31 mouse cellular contexts compared by ENCODE assay signal in genomic region chr15:101834784-101835328, GRCm38 (mm10). TPM values are rescaled to one million over a fixed set of nuclear protein-coding genes. Genes with fewer than 3 reads are reported as not detected.
DNase-seq lines count a peak whose midpoint lies in the region; ATAC-seq and TF ChIP-seq lines count a peak whose summit lies in the region.
"Had no signal": no experiment of that assay in that cellular context is flagged by ENCODE, and none has a peak within 500 bp of the region (broad histone marks: within the 10 kb centered on the region; RNA-seq: fewer than 3 reads in every experiment).

No protein-coding gene starts in this region.

- no peak for ATAC-seq in kidney, postnatal 0 days (replicated peaks; ENCODE audit: low FRiP score, low read depth)
- no peak for ATAC-seq in Patski
- ATAC-seq in megakaryocyte-erythroid progenitor cell, adult 5-6 weeks (replicated peaks; ENCODE audit: low FRiP score, low TSS enrichment, poor library complexity, severe bottlenecking) = no peak
- ATAC-seq: CD4-positive, CD25-positive, alpha-beta regulatory T cell, adult 4 months; forebrain, embryonic 15.5 days; midbrain, embryonic 15.5 days had no signal

- TF ChIP-seq CTCF in kidney, postnatal 0 days (IDR thresholded peaks at IDR 0.05; ENCODE audit: low read depth) = peak; percentile 44; the same call in 1 of the 2 replicates
- no peak for TF ChIP-seq CTCF in testis, adult 2 months (IDR thresholded peaks at IDR 0.05; ENCODE audit: control insufficient read depth, insufficient read depth, insufficient replicate concordance, low read depth, low read length)
- peak; percentile 47 for TF ChIP-seq CTCF in Patski (IDR thresholded peaks at IDR 0.05)
- TF ChIP-seq CTCF in thymus, adult 2 months (IDR thresholded peaks at IDR 0.05; ENCODE audit: borderline replicate concordance, control insufficient read depth, extremely low read depth, insufficient read depth, low read length, poor library complexity) = no peak

- no peak for TF ChIP-seq POLR2A in testis, adult 2 months (IDR thresholded peaks at IDR 0.05; ENCODE audit: control insufficient read depth, low read depth, low read length)
- TF ChIP-seq POLR2A in thymus, adult 2 months (IDR thresholded peaks at IDR 0.05; ENCODE audit: control insufficient read depth, extremely low read depth, insufficient read depth, low read length, poor library complexity) = no peak

- no peak overlapping the region for H3K4me3 ChIP-seq in kidney, postnatal 0 days (replicated peaks; ENCODE audit: low read depth, low read length)
- peak overlapping the region; percentile 32 for H3K4me3 ChIP-seq in testis, adult 2 months (ENCODE audit: control insufficient read depth, low read depth, low read length)
- H3K4me3 ChIP-seq in thymus, adult 2 months (ENCODE audit: control insufficient read depth, insufficient read depth, low read length) = no peak overlapping the region
- H3K4me3 ChIP-seq: embryonic facial prominence, embryonic 13.5 days; forebrain, embryonic 15.5 days; gastrocnemius, adult 2 months; hindbrain, embryonic 13.5 days; limb, embryonic 10.5 days; midbrain, embryonic 15.5 days; myocyte had no signal

- H3K27ac ChIP-seq in kidney, postnatal 0 days = no peak overlapping the region
- no peak overlapping the region for H3K27ac ChIP-seq in testis, adult 2 months (ENCODE audit: control insufficient read depth, insufficient read depth, low read depth, low read length)
- no peak overlapping the region for H3K27ac ChIP-seq in thymus, adult 2 months (ENCODE audit: control insufficient read depth, insufficient read depth, low read length)
- H3K27ac ChIP-seq: embryonic facial prominence, embryonic 13.5 days; forebrain, embryonic 15.5 days; gastrocnemius, adult 2 months; hindbrain, embryonic 13.5 days; limb, embryonic 10.5 days; midbrain, embryonic 15.5 days had no signal

- H3K4me1 ChIP-seq in kidney, postnatal 0 days (replicated peaks; ENCODE audit: insufficient read depth, low read length) = no peaks in the 10 kb centered on the region
- peaks cover 4% of the 10 kb centered on the region for H3K4me1 ChIP-seq in testis, adult 2 months (ENCODE audit: control insufficient read depth, insufficient read depth, low read length)
- no peaks in the 10 kb centered on the region for H3K4me1 ChIP-seq in thymus, adult 2 months (replicated peaks; ENCODE audit: control insufficient read depth, insufficient read depth, low read length)
- H3K4me1 ChIP-seq: embryonic facial prominence, embryonic 13.5 days; forebrain, embryonic 15.5 days; hindbrain, embryonic 13.5 days; midbrain, embryonic 15.5 days had no signal

- no peaks in the 10 kb centered on the region for H3K9me3 ChIP-seq in kidney, postnatal 0 days (replicated peaks; ENCODE audit: low read length)
- H3K9me3 ChIP-seq: embryonic facial prominence, embryonic 13.5 days; forebrain, embryonic 15.5 days; hindbrain, embryonic 13.5 days; limb, embryonic 10.5 days; midbrain, embryonic 15.5 days had no signal

- POLR2A ChIA-PET in Patski (lab: Charles Lee) = no interaction called here

- in situ Hi-C loops in Patski (cut with MboI; ENCODE audit: low pct_unique_long_range_greater_than_20kb) = no loop called here

- H3K9ac ChIP-seq in kidney, postnatal 0 days (ENCODE audit: low read depth, low read length) = no peak overlapping the region
- H3K9ac ChIP-seq: embryonic facial prominence, embryonic 13.5 days; forebrain, embryonic 15.5 days; hindbrain, embryonic 13.5 days; midbrain, embryonic 15.5 days had no signal

- WGBS in kidney, postnatal 0 days = 65% methylated on average over 5 of the region's 5 CpGs
- 66% methylated on average over 5 of the region's 5 CpGs for WGBS in thymus, adult 2 months

- no peak overlapping the region for H3K4me2 ChIP-seq in kidney, postnatal 0 days (ENCODE audit: low read length)
- H3K4me2 ChIP-seq: embryonic facial prominence, embryonic 13.5 days; forebrain, embryonic 15.5 days; heart, embryonic 11.5 days; hindbrain, embryonic 13.5 days; liver, embryonic 11.5 days; midbrain, embryonic 15.5 days had no signal

- no peaks in the 10 kb centered on the region for H3K36me3 ChIP-seq in kidney, postnatal 0 days (ENCODE audit: insufficient read depth, low read length)
- H3K36me3 ChIP-seq in testis, adult 2 months (ENCODE audit: control insufficient read depth, insufficient read depth, low read length) = no peaks in the 10 kb centered on the region
- H3K36me3 ChIP-seq in thymus, adult 2 months (ENCODE audit: control insufficient read depth, insufficient read depth, low read length) = no peaks in the 10 kb centered on the region
- H3K36me3 ChIP-seq: embryonic facial prominence, embryonic 13.5 days; forebrain, embryonic 15.5 days; hindbrain, embryonic 13.5 days; limb, embryonic 10.5 days; midbrain, embryonic 15.5 days had no signal

- CTCF ChIA-PET in Patski (lab: Charles Lee) = interaction anchor here (0.7 to 1.6 kb wide), 2 partner anchors 12 to 132 kb away, joined by 3 read pairs; no protein-coding TSS in a partner anchor

- DNase-seq in kidney, postnatal 0 days (ENCODE audit: low spot score) = no peak
- DNase-seq in kidney, postnatal 10 days = no peak
- no peak for DNase-seq in testis, postnatal 10 days (ENCODE audit: low spot score)
- DNase-seq in Patski (ENCODE audit: low read depth, low spot score) = no peak
- no peak for DNase-seq in thymus, adult 2 months
- DNase-seq: adrenal gland, postnatal 10 days; cerebellum, adult 9-11 months; gastrocnemius, adult 2 months; heart, postnatal 10 days; lung, postnatal 14 days; right cerebral cortex, postnatal 25 days; thymus, postnatal 14 days had no signal

- H3K27me3 ChIP-seq in kidney, postnatal 0 days (ENCODE audit: insufficient read depth, low read length) = no peaks in the 10 kb centered on the region
- no peaks in the 10 kb centered on the region for H3K27me3 ChIP-seq in testis, adult 2 months (ENCODE audit: control insufficient read depth, insufficient read depth, low read length)
- H3K27me3 ChIP-seq in Patski = peaks cover 6% of the 10 kb centered on the region
- H3K27me3 ChIP-seq in thymus, adult 2 months (ENCODE audit: control insufficient read depth, insufficient read depth, low read length) = no peaks in the 10 kb centered on the region
- H3K27me3 ChIP-seq: embryonic facial prominence, embryonic 13.5 days; forebrain, embryonic 15.5 days; midbrain, embryonic 15.5 days had no signal

RNA-seq across cellular contexts. Expression of gene Krt1, which starts 15.7 kb away (rescaled TPM):
- 0.59 and 1.1 TPM in 2 replicates for polyA plus RNA-seq in kidney, postnatal 0 days (2015; fragmentation: Nextera tagmentation; extraction: Ambion mirVana)
- polyA plus RNA-seq in testis, adult 2 months (2012; rRNA removed) = 0.13 TPM in 1 of 2 replicates, not detected in the other
- polyA plus RNA-seq in Patski (2021) = not detected
- total RNA-seq in megakaryocyte-erythroid progenitor cell, adult 5-6 weeks (2014; fragmentation: Nextera tagmentation) = not detected in 2 replicates
- total RNA-seq in megakaryocyte-erythroid progenitor cell, adult 5-6 weeks (2017) = not detected in 2 replicates
- 1.1 and 1.7 TPM in 2 replicates for polyA plus RNA-seq in thymus, adult 2 months (2012; rRNA removed)
- total RNA-seq: gastrocnemius, adult 2 months; heart, postnatal 10 days; megakaryocyte, adult 5-6 weeks had no signal
- polyA plus RNA-seq: CD4-positive, CD25-positive, alpha-beta regulatory T cell, adult 4 months; myocyte had no signal

RNA-seq across cellular contexts. Expression of gene Krt2, which starts 16.9 kb away (rescaled TPM):
- not detected in 2 replicates for polyA plus RNA-seq in kidney, postnatal 0 days (2015; fragmentation: Nextera tagmentation; extraction: Ambion mirVana)
- not detected in 2 replicates for polyA plus RNA-seq in testis, adult 2 months (2012; rRNA removed)
- polyA plus RNA-seq in Patski (2021) = not detected
- not detected in 2 replicates for total RNA-seq in megakaryocyte-erythroid progenitor cell, adult 5-6 weeks (2014; fragmentation: Nextera tagmentation)
- not detected in 2 replicates for total RNA-seq in megakaryocyte-erythroid progenitor cell, adult 5-6 weeks (2017)
- 0.16 TPM in 1 of 2 replicates, not detected in the other for polyA plus RNA-seq in thymus, adult 2 months (2012; rRNA removed)
- total RNA-seq: adrenal gland, postnatal 10 days; gastrocnemius, adult 2 months; heart, postnatal 10 days; megakaryocyte, adult 5-6 weeks had no signal
- polyA plus RNA-seq: CD4-positive, CD25-positive, alpha-beta regulatory T cell, adult 4 months; forebrain, embryonic 15.5 days; gonadal fat pad, adult 2 months; heart, embryonic 11.5 days; hindbrain, embryonic 13.5 days; intestine, embryonic 14.5 days; kidney, embryonic 16.5 days; limb, embryonic 10.5 days; liver, embryonic 11.5 days; midbrain, embryonic 15.5 days; myocyte; neural tube, embryonic 14.5 days; spleen, adult 2 months; stomach, embryonic 14.5 days had no signal

RNA-seq across cellular contexts. Expression of gene Krt73, which starts 32.7 kb away (rescaled TPM):
- polyA plus RNA-seq in kidney, postnatal 0 days (2015; fragmentation: Nextera tagmentation; extraction: Ambion mirVana) = not detected in 2 replicates
- polyA plus RNA-seq in testis, adult 2 months (2012; rRNA removed) = 1.4 and 1.6 TPM in 2 replicates
- not detected for polyA plus RNA-seq in Patski (2021)
- total RNA-seq in megakaryocyte-erythroid progenitor cell, adult 5-6 weeks (2014; fragmentation: Nextera tagmentation) = not detected in 2 replicates
- total RNA-seq in megakaryocyte-erythroid progenitor cell, adult 5-6 weeks (2017) = not detected in 2 replicates
- 0.56 and 0.61 TPM in 2 replicates for polyA plus RNA-seq in thymus, adult 2 months (2012; rRNA removed)
- total RNA-seq: adrenal gland, postnatal 10 days; gastrocnemius, adult 2 months; heart, postnatal 10 days; megakaryocyte, adult 5-6 weeks had no signal
- polyA plus RNA-seq: CD4-positive, CD25-positive, alpha-beta regulatory T cell, adult 4 months; gonadal fat pad, adult 2 months; heart, embryonic 11.5 days; intestine, embryonic 14.5 days; kidney, embryonic 16.5 days; limb, embryonic 10.5 days; liver, embryonic 11.5 days; myocyte; spleen, adult 2 months; stomach, embryonic 14.5 days had no signal

RNA-seq across cellular contexts. Expression of gene Krt77, which starts 34.6 kb away (rescaled TPM):
- not detected in 2 replicates for polyA plus RNA-seq in kidney, postnatal 0 days (2015; fragmentation: Nextera tagmentation; extraction: Ambion mirVana)
- 0.57 and 0.88 TPM in 2 replicates for polyA plus RNA-seq in testis, adult 2 months (2012; rRNA removed)
- not detected for polyA plus RNA-seq in Patski (2021)
- not detected in 2 replicates for total RNA-seq in megakaryocyte-erythroid progenitor cell, adult 5-6 weeks (2014; fragmentation: Nextera tagmentation)
- total RNA-seq in megakaryocyte-erythroid progenitor cell, adult 5-6 weeks (2017) = not detected in 2 replicates
- 2.6 and 2.7 TPM in 2 replicates for polyA plus RNA-seq in thymus, adult 2 months (2012; rRNA removed)
- total RNA-seq: adrenal gland, postnatal 10 days; gastrocnemius, adult 2 months; heart, postnatal 10 days had no signal
- polyA plus RNA-seq: CD4-positive, CD25-positive, alpha-beta regulatory T cell, adult 4 months; gonadal fat pad, adult 2 months; heart, embryonic 11.5 days; intestine, embryonic 14.5 days; limb, embryonic 10.5 days; liver, embryonic 11.5 days; myocyte; spleen, adult 2 months had no signal

RNA-seq across cellular contexts. Expression of gene Krt72, which starts 48.6 kb away (rescaled TPM):
- not detected in 2 replicates for polyA plus RNA-seq in kidney, postnatal 0 days (2015; fragmentation: Nextera tagmentation; extraction: Ambion mirVana)
- polyA plus RNA-seq in testis, adult 2 months (2012; rRNA removed) = not detected in 2 replicates
- not detected for polyA plus RNA-seq in Patski (2021)
- not detected in 2 replicates for total RNA-seq in megakaryocyte-erythroid progenitor cell, adult 5-6 weeks (2014; fragmentation: Nextera tagmentation)
- not detected in 2 replicates for total RNA-seq in megakaryocyte-erythroid progenitor cell, adult 5-6 weeks (2017)
- 0.08 and 0.34 TPM in 2 replicates for polyA plus RNA-seq in thymus, adult 2 months (2012; rRNA removed)
- total RNA-seq: adrenal gland, postnatal 10 days; gastrocnemius, adult 2 months; heart, postnatal 10 days; layer of hippocampus, adult 18-20 months; megakaryocyte, adult 5-6 weeks had no signal
- polyA plus RNA-seq: CD4-positive, CD25-positive, alpha-beta regulatory T cell, adult 4 months; embryonic facial prominence, embryonic 13.5 days; forebrain, embryonic 15.5 days; gonadal fat pad, adult 2 months; heart, embryonic 11.5 days; hindbrain, embryonic 13.5 days; intestine, embryonic 14.5 days; kidney, embryonic 16.5 days; limb, embryonic 10.5 days; liver, embryonic 11.5 days; midbrain, embryonic 15.5 days; myocyte; neural tube, embryonic 14.5 days; spleen, adult 2 months; stomach, embryonic 14.5 days had no signal

Comparison
In these comparisons a context has a peak if more than half of its experiments do, and no peak if none do; other contexts are left out.
1. CTCF ChIP-seq: peak in kidney, postnatal 0 days (single experiment) and Patski (single experiment); none in testis, adult 2 months (single experiment) and thymus, adult 2 months (single experiment).